Mouse (Mus musculus) testis, adult 2 months (tissue): ENCODE results near the gene Babam2.

Experiments
- CTCF ChIP-seq: fragments of 200-500 bp; IDR thresholded peaks from 2 replicates; pipeline ENCODE4 v1.5.1; 2012; ENCODE audit warnings: low read depth, mild to moderate bottlenecking, inconsistent platforms, low read length, moderate library complexity; ENCODE audit not compliant: control insufficient read depth, insufficient read depth, insufficient replicate concordance
- POLR2A ChIP-seq: fragments of 200-500 bp; IDR thresholded peaks from 2 replicates; pipeline ENCODE4 v1.6.1; 2012; ENCODE audit warnings: low read depth, mild to moderate bottlenecking, inconsistent platforms, low read length, moderate library complexity; ENCODE audit not compliant: control insufficient read depth

- TF ChIP-seq CTCF (no peak), POLR2A (no peak)
Observed at GRCm38 (mm10) chr5:31750955-31751354, 53.5 kb downstream of the Babam2 start.
